Mouse (Mus musculus) MEL (cell line): ENCODE results near the gene Pno1. TPM values are rescaled to one million over a fixed set of nuclear protein-coding genes. Genes with fewer than 3 reads are reported as not detected.

ENCODE experiments used
- DNase-seq: peaks from one replicate; pipeline ENCODE4 v3.0.0; 2011; ENCODE audit warnings: low read depth, low spot score
- H3K27ac ChIP-seq: 2 replicates; pipeline ENCODE4 v1.5.1; 2012; ENCODE audit warnings: low read depth, mild to moderate bottlenecking, control low read depth, low read length, moderate library complexity; ENCODE audit not compliant: control insufficient read depth
- H3K27me3 ChIP-seq, 2 experiments: fragments of 150-350 bp in 1 of 2; sonication (generic) in 1 of 2; 2 replicates each; pipeline ENCODE4 v1.6.1; 2012; ENCODE audit warnings: low read length in 2 of 2, mild to moderate bottlenecking in 2 of 2, improper control_type of control experiment in 1 of 2, moderate library complexity in 1 of 2; ENCODE audit not compliant: insufficient read depth in 2 of 2, control insufficient read depth in 1 of 2
- H3K36me3 ChIP-seq, 2 experiments: 2 replicates each; pipeline ENCODE4 v1.6.1; 2012 to 2014; ENCODE audit warnings: low read length in 2 of 2, improper control_type of control experiment in 1 of 2, inconsistent platforms in 1 of 2, mild to moderate bottlenecking in 1 of 2; ENCODE audit not compliant: insufficient read depth in 2 of 2, control insufficient read depth in 1 of 2
- H3K4me1 ChIP-seq, 2 experiments: fragments of 150-350 bp in 1 of 2; sonication (generic) in 1 of 2; 2 replicates each; pipeline ENCODE4 v1.6.1; 2012; ENCODE audit warnings: low read length in 2 of 2, improper control_type of control experiment in 1 of 2, mild to moderate bottlenecking in 1 of 2; ENCODE audit not compliant: insufficient read depth in 2 of 2, control insufficient read depth in 1 of 2
- H3K4me3 ChIP-seq, 2 experiments: fragments of 150-350 bp in 1 of 2; sonication (generic) in 1 of 2; 2 replicates each; pipeline ENCODE4 v1.5.1; 2012; ENCODE audit warnings: low read depth in 2 of 2, low read length in 2 of 2, mild to moderate bottlenecking in 2 of 2, moderate library complexity in 2 of 2, control low read depth in 1 of 2, improper control_type of control experiment in 1 of 2; ENCODE audit not compliant: control insufficient read depth in 1 of 2, insufficient read depth in 1 of 2
- H3K79me2 ChIP-seq: 2 replicates; pipeline ENCODE4 v1.6.1; 2012; ENCODE audit warnings: mild to moderate bottlenecking, low read length, moderate library complexity; ENCODE audit not compliant: control insufficient read depth, poor library complexity, insufficient read depth
- H3K9ac ChIP-seq: 2 replicates; pipeline ENCODE4 v1.6.1; 2012; ENCODE audit warnings: low read depth, mild to moderate bottlenecking, control low read depth, low read length, moderate library complexity; ENCODE audit not compliant: control insufficient read depth, poor library complexity, severe bottlenecking
- H3K9me3 ChIP-seq: fragments of 150-350 bp; sonication (generic); replicated peaks from 2 replicates; pipeline ENCODE4 v1.6.1; 2012; ENCODE audit warnings: mild to moderate bottlenecking, low read length, improper control_type of control experiment, moderate library complexity; ENCODE audit not compliant: insufficient read depth
- CHD2 ChIP-seq: IDR thresholded peaks from 2 replicates; pipeline ENCODE4 v1.6.1; 2011; ENCODE audit warnings: low read length, improper control_type of control experiment
- CTCF ChIP-seq, 3 experiments: IDR thresholded peaks in 2 of 3; conservative IDR thresholded peaks in 1 of 3; 2 replicates each; pipeline ENCODE4 v1.5.1; 2011 to 2012; ENCODE audit warnings: low read length in 3 of 3, low read depth in 2 of 3, mild to moderate bottlenecking in 2 of 3, improper control_type of control experiment in 1 of 3, inconsistent platforms in 1 of 3, mixed read lengths in 1 of 3, moderate library complexity in 1 of 3; ENCODE audit not compliant: control insufficient read depth in 1 of 3, insufficient read depth in 1 of 3, poor library complexity in 1 of 3, severe bottlenecking in 1 of 3
- E2F4 ChIP-seq: IDR thresholded peaks from 2 replicates; pipeline ENCODE4 v1.6.1; 2011; ENCODE audit warnings: low read depth, low read length, improper control_type of control experiment, borderline replicate concordance
- ELF1 ChIP-seq: IDR thresholded peaks from 2 replicates; pipeline ENCODE4 v1.6.1; 2014; ENCODE audit warnings: low read depth, mild to moderate bottlenecking, inconsistent platforms, low read length, improper control_type of control experiment, moderate library complexity
- EP300 ChIP-seq, 2 experiments: IDR thresholded peaks; 2 replicates each; pipeline ENCODE4 v1.6.1; 2011; ENCODE audit warnings: improper control_type of control experiment in 2 of 2, low read length in 2 of 2, low read depth in 1 of 2, mild to moderate bottlenecking in 1 of 2
- ETS1 ChIP-seq: IDR thresholded peaks from 2 replicates; pipeline ENCODE4 v1.6.1; 2012; ENCODE audit warnings: low read depth, mild to moderate bottlenecking, inconsistent platforms, low read length, improper control_type of control experiment, moderate library complexity
- GABPA ChIP-seq: IDR thresholded peaks from 2 replicates; pipeline ENCODE4 v1.6.1; 2012; ENCODE audit warnings: low read depth, mild to moderate bottlenecking, inconsistent platforms, low read length, improper control_type of control experiment, moderate library complexity
- GATA1 ChIP-seq: IDR thresholded peaks from 2 replicates; pipeline ENCODE4 v1.6.1; 2011; ENCODE audit warnings: low read depth, low read length, improper control_type of control experiment
- JUND ChIP-seq: IDR thresholded peaks from 2 replicates; pipeline ENCODE4 v1.6.1; 2011; ENCODE audit warnings: low read depth, mild to moderate bottlenecking, improper control_type of control experiment, low read length
- MAFK ChIP-seq: IDR thresholded peaks from 2 replicates; pipeline ENCODE4 v1.6.1; 2011; ENCODE audit warnings: low read depth, mild to moderate bottlenecking, low read length, improper control_type of control experiment, borderline replicate concordance
- MAZ ChIP-seq: IDR thresholded peaks from 2 replicates; pipeline ENCODE4 v1.6.1; 2012; ENCODE audit warnings: low read depth, mild to moderate bottlenecking, inconsistent platforms, low read length, improper control_type of control experiment
- MEF2A ChIP-seq: IDR thresholded peaks from 2 replicates; pipeline ENCODE4 v1.6.1; 2014; ENCODE audit warnings: low read depth, mild to moderate bottlenecking, inconsistent platforms, low read length, improper control_type of control experiment; ENCODE audit not compliant: poor library complexity, insufficient replicate concordance, severe bottlenecking; ENCODE audit errors: extremely low read depth
- NRF1 ChIP-seq: IDR thresholded peaks from 2 replicates; pipeline ENCODE4 v1.6.1; 2014; ENCODE audit warnings: low read depth, mild to moderate bottlenecking, inconsistent platforms, low read length, improper control_type of control experiment, moderate library complexity; ENCODE audit not compliant: poor library complexity, insufficient read depth, severe bottlenecking
- SIN3A ChIP-seq: IDR thresholded peaks from 2 replicates; pipeline ENCODE4 v1.6.1; 2012; ENCODE audit warnings: low read length, improper control_type of control experiment, inconsistent platforms
- TBP ChIP-seq: IDR thresholded peaks from 2 replicates; pipeline ENCODE4 v1.8.0; 2011; ENCODE audit warnings: low read depth, low read length, improper control_type of control experiment
- TCF12 ChIP-seq: IDR thresholded peaks from 2 replicates; pipeline ENCODE4 v1.6.1; 2014; ENCODE audit warnings: low read depth, mild to moderate bottlenecking, inconsistent platforms, low read length, improper control_type of control experiment, moderate library complexity
- USF1 ChIP-seq: IDR thresholded peaks from 2 replicates; pipeline ENCODE4 v1.6.1; 2014; ENCODE audit warnings: low read depth, mild to moderate bottlenecking, inconsistent platforms, low read length, improper control_type of control experiment, moderate library complexity
- USF2 ChIP-seq, 2 experiments: IDR thresholded peaks; 2 replicates each; pipeline ENCODE4 v1.6.1; 2011 to 2012; ENCODE audit warnings: improper control_type of control experiment in 2 of 2, low read length in 2 of 2, borderline replicate concordance in 1 of 2, inconsistent platforms in 1 of 2, low read depth in 1 of 2, mild to moderate bottlenecking in 1 of 2; ENCODE audit not compliant: insufficient read depth in 1 of 2
- ZC3H11A ChIP-seq: IDR thresholded peaks from 2 replicates; pipeline ENCODE4 v1.6.1; 2012; ENCODE audit warnings: low read depth, mild to moderate bottlenecking, inconsistent platforms, low read length, improper control_type of control experiment
- ZMIZ1 ChIP-seq: IDR thresholded peaks from 2 replicates; pipeline ENCODE4 v1.6.1; 2012; ENCODE audit warnings: low read depth, mild to moderate bottlenecking, inconsistent platforms, low read length, improper control_type of control experiment, moderate library complexity
- polyA plus RNA-seq, 2 experiments: library from polyadenylated mRNA; stranded (reverse) in 1 of 2; unstranded in 1 of 2; fragments of >175 nt in 1 of 2; fragments of >200 nt in 1 of 2; gene quantifications; 2 replicates each; pipeline versions ENCODE4 v1.2.1 to v1.2.4; 2012; ENCODE audit warnings: low replicate concordance in 2 of 2, low read depth in 1 of 2; ENCODE audit not compliant: insufficient read length in 2 of 2, insufficient read depth in 1 of 2, missing spikeins in 1 of 2
- total RNA-seq: library from RNA; depleted of rRNA; stranded (reverse); fragments of 300-350 nt; gene quantifications from 2 replicates; pipeline ENCODE4 v1.2.3, GENCODE M21; 2012

The Pno1 gene
- total and polyA plus RNA-seq, 3 experiments, result 64.4 to 1,147 (median 121) TPM

GRCm38 (mm10) chr11:17221126-17221525 is 9.8 kb upstream of the Pno1 start:
- TF ChIP-seq TBP, result no peak
- TF ChIP-seq USF1, result no peak
- TF ChIP-seq ZMIZ1, result no peak
- TF ChIP-seq USF2 (IDR thresholded peaks at IDR 0.05; ENCODE audit: borderline replicate concordance in 1 of 2, insufficient read depth in 1 of 2, low read depth in 1 of 2, low read length in 2 of 2), result no peak
- TF ChIP-seq EP300 (IDR thresholded peaks at IDR 0.05; ENCODE audit: low read depth in 1 of 2, low read length in 2 of 2), result no peak
- TF ChIP-seq GATA1, result no peak
- TF ChIP-seq NRF1, result no peak
- no peak for TF ChIP-seq MEF2A
- no peak for TF ChIP-seq SIN3A
- no peak for TF ChIP-seq CTCF (IDR thresholded peaks at IDR 0.05 in 2 of 3, conservative IDR thresholded peaks at IDR 0.05 in 1 of 3; ENCODE audit: control insufficient read depth in 1 of 3, insufficient read depth in 1 of 3, low read depth in 2 of 3, low read length in 3 of 3, poor library complexity in 1 of 3, severe bottlenecking in 1 of 3)
- no peak for TF ChIP-seq MAFK
- no peak for TF ChIP-seq GABPA
- TF ChIP-seq, all 39 proteins: peak for 0
- Histone ChIP-seq H3K27ac (no peak overlapping the region), H3K4me1 (no peaks in the 10 kb centered on the region), H3K4me3 (no peak overlapping the region), H3K9ac (no peak overlapping the region), H3K9me3 (no peaks in the 10 kb centered on the region), H3K36me3 (peaks cover 0 to 17% of the 10 kb centered on the region in 2 experiments; a peak in 2 of 4 replicates), H3K79me2 (no peaks in the 10 kb centered on the region), H3K27me3 (no peaks in the 10 kb centered on the region)
- no peak for DNase-seq

GRCm38 (mm10) chr11:17215475-17215874 is 4.1 kb upstream of the Pno1 start:
- no peak overlapping the region for H3K4me3 ChIP-seq
- no peaks in the 10 kb centered on the region for H3K27me3 ChIP-seq
- TF ChIP-seq USF2 (IDR thresholded peaks at IDR 0.05; ENCODE audit: borderline replicate concordance in 1 of 2, insufficient read depth in 1 of 2, low read depth in 1 of 2, low read length in 2 of 2), result no peak
- TF ChIP-seq ZMIZ1, result no peak
- no peak for TF ChIP-seq CHD2
- no peak for TF ChIP-seq JUND
- TF ChIP-seq TCF12, result no peak
- no peak for TF ChIP-seq SIN3A
- no peak for TF ChIP-seq ELF1
- no peak for TF ChIP-seq MEF2A
- no peak for TF ChIP-seq NRF1
- no peak for TF ChIP-seq E2F4
- TF ChIP-seq ZC3H11A, result no peak
- no peak for TF ChIP-seq MAZ
- TF ChIP-seq ETS1, result no peak
- TF ChIP-seq, all 39 proteins: peak for 0
- DNase-seq, result no peak
- Histone ChIP-seq H3K27ac (no peak overlapping the region), H3K4me1 (peaks cover 11% of the 10 kb centered on the region in 2 experiments), H3K36me3 (peaks cover 5 to 13% of the 10 kb centered on the region in 2 experiments), H3K9ac (no peak overlapping the region), H3K9me3 (no peaks in the 10 kb centered on the region), H3K79me2 (peaks cover 18% of the 10 kb centered on the region)
